Mouse (Mus musculus) neural tube, embryonic 15.5 days (tissue): ENCODE measurements around the gene Pgbd5. TPM values are rescaled to one million over a fixed set of nuclear protein-coding genes. Genes with fewer than 3 reads are reported as not detected.

Experiments
- polyA plus RNA-seq: library from polyadenylated mRNA; unstranded; fragments of >200 nt; fragmentation: Nextera tagmentation; extraction: Ambion mirVana; gene quantifications from 2 replicates; pipeline ENCODE4 v1.2.1, GENCODE M21; 2015

The Pgbd5 gene
- polyA plus RNA-seq, 1 experiment from 2014 or later: 17.0 TPM

Other genes starting within 250 kb of the Pgbd5 start
- gene Galnt2, start 208.3 kb downstream of the Pgbd5 start, polyA plus RNA-seq: 59.7 and 62.7 TPM in 2 replicates
- 30.4 and 32.2 TPM in 2 replicates for gene Cog2, start 81.1 kb upstream of the Pgbd5 start, polyA plus RNA-seq
- gene Agt, start 130.0 kb upstream of the Pgbd5 start, polyA plus RNA-seq: 1.8 and 1.9 TPM in 2 replicates
- gene Capn9, start 136.5 kb upstream of the Pgbd5 start, polyA plus RNA-seq: 0.17 and 0.45 TPM in 2 replicates
- gene 2310022B05Rik, start 223.7 kb upstream of the Pgbd5 start, polyA plus RNA-seq: 15.4 and 16.1 TPM in 2 replicates